Mouse (Mus musculus): ENCODE results near the gene Eif2s3y. TPM values are rescaled to one million over a fixed set of nuclear protein-coding genes. Genes with fewer than 3 reads are reported as not detected.

The Eif2s3y gene
- total RNA-seq (2012; rRNA removed): 42.9 and 47.5 TPM in 2 replicates
- 108 and 133 TPM in 2 replicates for total RNA-seq (2014; rRNA removed)
- polyA plus RNA-seq (2012; ENCODE audit: insufficient read length, low read depth): 68.3 and 81.3 TPM in 2 replicates

DNA sequence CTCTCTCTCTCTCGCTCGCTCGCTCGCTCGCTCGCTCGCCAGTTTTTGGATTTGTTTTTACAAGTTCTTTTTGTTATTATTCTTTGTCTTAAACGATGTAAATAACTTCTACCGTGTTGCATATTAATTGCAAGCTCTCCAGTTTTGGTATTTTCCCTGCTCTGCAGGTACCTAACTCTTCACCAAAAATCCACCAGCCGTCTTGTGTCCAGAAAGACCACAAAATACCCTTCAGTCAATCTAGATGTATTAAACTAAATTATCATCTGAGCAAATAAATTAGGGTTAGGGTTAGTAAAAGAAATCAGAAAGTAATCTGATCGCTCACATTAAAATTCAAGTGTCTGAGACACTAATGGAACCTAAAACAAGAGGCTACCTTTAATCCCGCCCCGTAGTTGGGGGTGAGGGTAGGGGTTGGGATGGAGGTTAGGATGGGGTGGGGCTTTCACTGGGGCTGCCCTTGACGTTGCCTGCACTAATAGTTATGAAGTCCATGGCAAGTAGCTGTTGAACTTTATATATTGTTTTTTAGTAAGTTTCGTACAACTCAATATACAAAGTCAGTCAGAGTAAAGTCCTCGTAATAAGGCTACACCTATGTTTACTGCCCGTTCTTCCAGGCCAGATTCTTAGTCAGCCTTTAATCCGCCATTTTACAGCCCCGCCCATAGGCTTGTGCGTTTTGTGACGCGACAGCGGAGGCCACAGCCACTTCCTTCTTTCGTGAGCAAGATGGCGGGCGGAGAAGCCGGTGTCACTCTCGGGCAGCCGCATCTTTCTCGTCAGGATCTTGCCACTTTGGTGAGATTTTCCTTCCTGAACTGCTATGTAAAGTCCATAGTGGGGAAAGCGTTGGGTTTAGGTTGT is at the start of gene Eif2s3y:
Gene Eif2s3y (plus strand): TSS at position 662 of the 870 bp plus-strand sequence.
- Histone ChIP-seq H3K4me3 (replicated peaks in 1 of 3; ENCODE audit: low read depth in 2 of 3, low read length in 2 of 3, poor library complexity in 1 of 3) (peak within 1 kb of the TSS; percentile 62 to 82 (median 77)), H3K4me2 (ENCODE audit: insufficient read depth, low read depth, poor library complexity, severe bottlenecking) (peak within 1 kb of the TSS; percentile 44), H3K9ac (ENCODE audit: insufficient read depth, low read depth) (peak within 1 kb of the TSS; percentile 80), H3K27ac (ENCODE audit: insufficient read depth, low read depth) (no peak within 1 kb of the TSS), H3K36me3 (replicated peaks in 1 of 2; ENCODE audit: control insufficient read depth in 1 of 2, insufficient read depth in 1 of 2, low read length in 1 of 2) (no peaks in the 10 kb centered on the region), H3K79me2 (replicated peaks; ENCODE audit: control insufficient read depth, extremely low read depth, insufficient read depth, poor library complexity, severe bottlenecking) (peaks cover 7% of the 10 kb centered on the region; the same call in 1 of the 2 replicates), H3K4me1 (ENCODE audit: control insufficient read depth in 1 of 2, insufficient read depth in 2 of 2) (no peaks in the 10 kb centered on the region), H3K27me3 (replicated peaks) (no peaks in the 10 kb centered on the region), H3K9me3 (replicated peaks; ENCODE audit: low read length) (no peaks in the 10 kb centered on the region)
- TF ChIP-seq MAZ (IDR thresholded peaks at IDR 0.05; ENCODE audit: low read depth, low read length): no peak
- TF ChIP-seq CHD1 (IDR thresholded peaks at IDR 0.05; ENCODE audit: low read depth, low read length): no peak
- TF ChIP-seq MAX (IDR thresholded peaks at IDR 0.05; ENCODE audit: low read length): no peak
- no peak for TF ChIP-seq ZC3H11A (IDR thresholded peaks at IDR 0.05; ENCODE audit: low read depth, low read length)
- TF ChIP-seq KAT2A (IDR thresholded peaks at IDR 0.05; ENCODE audit: insufficient replicate concordance, low read length): no peak
- no peak for TF ChIP-seq POLR2AphosphoS2 (IDR thresholded peaks at IDR 0.05; ENCODE audit: low read depth, low read length)
- no peak for TF ChIP-seq BHLHE40 (IDR thresholded peaks at IDR 0.05; ENCODE audit: low read depth, low read length)
- no peak for TF ChIP-seq GABPA (IDR thresholded peaks at IDR 0.05; ENCODE audit: insufficient replicate concordance, low read depth, low read length)
- TF ChIP-seq NRF1 (IDR thresholded peaks at IDR 0.05; ENCODE audit: low read depth, low read length): no peak
- TF ChIP-seq JUND (conservative IDR thresholded peaks at IDR 0.05; ENCODE audit: low read depth, low read length): no peak
- TF ChIP-seq EP300 (IDR thresholded peaks at IDR 0.05; ENCODE audit: low read length): no peak
- dilution Hi-C loops (cut with MboI; ENCODE audit: extremely low pct_ligation_motif_present, extremely low pct_unique_long_range_greater_than_20kb, low sequenced_read_pairs) (no loop called here), in situ Hi-C loops (cut with MboI; ENCODE audit: low pct_ligation_motif_present, low pct_unique_long_range_greater_than_20kb, low sequenced_read_pairs) (loop anchor here (25.0 kb wide), 1 partner anchor 98 kb away; no protein-coding TSS in a partner anchor)
- DNase-seq (ENCODE audit: extremely low read depth): peak; percentile 78

Other genes with a start within 250 kb of the Eif2s3y start
- not detected in 2 replicates for gene Zfy1, start 213.1 kb upstream of the Eif2s3y start, total RNA-seq (2012; rRNA removed)
- not detected in 2 replicates for gene Zfy1, start 213.1 kb upstream of the Eif2s3y start, total RNA-seq (2014; rRNA removed)
- gene Zfy1, start 213.1 kb upstream of the Eif2s3y start, polyA plus RNA-seq (2012; ENCODE audit: insufficient read length, low read depth): not detected in 2 replicates
- not detected in 2 replicates for gene Uba1y, start 191.9 kb upstream of the Eif2s3y start, total RNA-seq (2012; rRNA removed)
- not detected in 2 replicates for gene Uba1y, start 191.9 kb upstream of the Eif2s3y start, total RNA-seq (2014; rRNA removed)
- gene Uba1y, start 191.9 kb upstream of the Eif2s3y start, polyA plus RNA-seq (2012; ENCODE audit: insufficient read length, low read depth): 0.11 TPM in 1 of 2 replicates, not detected in the other
- 14.2 and 16.0 TPM in 2 replicates for gene Kdm5d, start 112.8 kb upstream of the Eif2s3y start, total RNA-seq (2012; rRNA removed)
- gene Kdm5d, start 112.8 kb upstream of the Eif2s3y start, total RNA-seq (2014; rRNA removed): 14.3 and 16.7 TPM in 2 replicates
- 15.4 and 16.8 TPM in 2 replicates for gene Kdm5d, start 112.8 kb upstream of the Eif2s3y start, polyA plus RNA-seq (2012; ENCODE audit: insufficient read length, low read depth)
- 9.7 and 10.9 TPM in 2 replicates for gene Uty, start 235.2 kb downstream of the Eif2s3y start, total RNA-seq (2012; rRNA removed)
- gene Uty, start 235.2 kb downstream of the Eif2s3y start, total RNA-seq (2014; rRNA removed): 16.8 and 21.1 TPM in 2 replicates
- 7.3 and 8.6 TPM in 2 replicates for gene Uty, start 235.2 kb downstream of the Eif2s3y start, polyA plus RNA-seq (2012; ENCODE audit: insufficient read length, low read depth)

Data from CH12.LX (cell line).